Comparison of ENCODE assay signal across 9 mouse cellular contexts in genomic region chr5:121201739-121202138, GRCm38 (mm10). TPM values are rescaled to one million over a fixed set of nuclear protein-coding genes. Genes with fewer than 3 reads are reported as not detected.
DNase-seq lines count a peak whose midpoint lies in the region; ATAC-seq and TF ChIP-seq lines count a peak whose summit lies in the region.
"Had no signal": no experiment of that assay in that cellular context is flagged by ENCODE, and none has a peak within 500 bp of the region (broad histone marks: within the 10 kb centered on the region; RNA-seq: fewer than 3 reads in every experiment).

No protein-coding gene starts in this region.

- ATAC-seq in forebrain, postnatal 0 days = no peak
- ATAC-seq in forebrain, embryonic 16.5 days = no peak
- ATAC-seq in midbrain, postnatal 0 days (ENCODE audit: low FRiP score) = no peak
- no peak for ATAC-seq in midbrain, embryonic 15.5 days (replicated peaks)
- ATAC-seq in stomach, postnatal 0 days (ENCODE audit: low FRiP score, low TSS enrichment) = no peak

- no peak overlapping the region for H3K4me3 ChIP-seq in forebrain, postnatal 0 days (ENCODE audit: low read depth, low read length)
- H3K4me3 ChIP-seq in forebrain, embryonic 16.5 days (replicated peaks; ENCODE audit: low read length) = no peak overlapping the region
- H3K4me3 ChIP-seq in midbrain, postnatal 0 days (ENCODE audit: low read depth, low read length) = no peak overlapping the region
- H3K4me3 ChIP-seq in midbrain, embryonic 15.5 days = no peak overlapping the region
- H3K4me3 ChIP-seq in stomach, postnatal 0 days (ENCODE audit: low read depth, low read length) = no peak overlapping the region

- H3K27me3 ChIP-seq in forebrain, postnatal 0 days (ENCODE audit: insufficient read depth, low read length) = peaks cover 2% of the 10 kb centered on the region; the same call in 1 of the 2 replicates
- H3K27me3 ChIP-seq in forebrain, embryonic 16.5 days (replicated peaks; ENCODE audit: control insufficient read depth, insufficient read depth, low read length) = peaks cover 3% of the 10 kb centered on the region; the same call in 1 of the 2 replicates
- 0 out of 2 replicates have a peak, but pooled peaks cover 4% of the 10 kb centered on the region for H3K27me3 ChIP-seq in midbrain, postnatal 0 days (ENCODE audit: insufficient read depth, low read length)
- no peaks in the 10 kb centered on the region; the same call in 1 of the 2 replicates for H3K27me3 ChIP-seq in midbrain, embryonic 15.5 days (replicated peaks)
- no peaks in the 10 kb centered on the region for H3K27me3 ChIP-seq in stomach, postnatal 0 days (ENCODE audit: control insufficient read depth, insufficient read depth, low read length)

- DNase-seq in forebrain, postnatal 0 days = peak; percentile 58
- DNase-seq in midbrain, postnatal 0 days (ENCODE audit: low spot score) = peak; percentile 65
- DNase-seq in forelimb bud, embryonic 11.5 days (ENCODE audit: low read depth, low spot score) = peak; percentile 73
- DNase-seq in stomach, postnatal 0 days (ENCODE audit: low spot score) = no peak
- no peak for DNase-seq in ovary, postnatal 10 days (ENCODE audit: low spot score)
- no peak for DNase-seq in kidney, postnatal 10 days

- H3K9ac ChIP-seq in forebrain, postnatal 0 days = no peak overlapping the region
- no peak overlapping the region for H3K9ac ChIP-seq in forebrain, embryonic 16.5 days (replicated peaks; ENCODE audit: low read depth, low read length)
- no peak overlapping the region for H3K9ac ChIP-seq in midbrain, postnatal 0 days (replicated peaks; ENCODE audit: low read length, poor library complexity, severe bottlenecking)
- H3K9ac ChIP-seq in midbrain, embryonic 15.5 days = no peak overlapping the region
- no peak overlapping the region for H3K9ac ChIP-seq in stomach, postnatal 0 days (ENCODE audit: low read length)

- peaks cover 10% of the 10 kb centered on the region for H3K36me3 ChIP-seq in forebrain, postnatal 0 days (ENCODE audit: insufficient read depth)
- peaks cover 8% of the 10 kb centered on the region for H3K36me3 ChIP-seq in forebrain, embryonic 16.5 days (ENCODE audit: control insufficient read depth, insufficient read depth)
- H3K36me3 ChIP-seq in midbrain, postnatal 0 days (ENCODE audit: insufficient read depth, low read length) = peaks cover 9% of the 10 kb centered on the region
- peaks cover 11% of the 10 kb centered on the region for H3K36me3 ChIP-seq in midbrain, embryonic 15.5 days (replicated peaks)
- H3K36me3 ChIP-seq in stomach, postnatal 0 days (ENCODE audit: control insufficient read depth, insufficient read depth, low read length) = peaks cover 5% of the 10 kb centered on the region; the same call in 1 of the 2 replicates

- 46% methylated on average over 3 of the region's 3 CpGs for WGBS in forebrain, postnatal 0 days
- WGBS in forebrain, embryonic 16.5 days = 56% methylated on average over 3 of the region's 3 CpGs
- WGBS in midbrain, postnatal 0 days = 50% methylated on average over 3 of the region's 3 CpGs
- 57% methylated on average over 3 of the region's 3 CpGs for WGBS in midbrain, embryonic 15.5 days
- 40% methylated on average over 3 of the region's 3 CpGs for WGBS in stomach, postnatal 0 days

- 0 out of 2 replicates have a peak, but pooled peaks cover 2% of the 10 kb centered on the region for H3K4me1 ChIP-seq in forebrain, postnatal 0 days (ENCODE audit: insufficient read depth)
- H3K4me1 ChIP-seq in forebrain, embryonic 16.5 days (replicated peaks; ENCODE audit: control insufficient read depth, insufficient read depth, low read length) = peaks cover 17% of the 10 kb centered on the region
- no peaks in the 10 kb centered on the region for H3K4me1 ChIP-seq in midbrain, postnatal 0 days (ENCODE audit: insufficient read depth, low read length)
- peaks cover 23% of the 10 kb centered on the region for H3K4me1 ChIP-seq in midbrain, embryonic 15.5 days
- no peaks in the 10 kb centered on the region; the same call in 1 of the 2 replicates for H3K4me1 ChIP-seq in stomach, postnatal 0 days (replicated peaks; ENCODE audit: control insufficient read depth, insufficient read depth)

- H3K4me2 ChIP-seq in forebrain, postnatal 0 days (ENCODE audit: low read depth) = no peak overlapping the region
- H3K4me2 ChIP-seq in forebrain, embryonic 16.5 days (ENCODE audit: low read length) = no peak overlapping the region
- H3K4me2 ChIP-seq in midbrain, postnatal 0 days (ENCODE audit: low read depth, low read length, poor library complexity, severe bottlenecking) = no peak overlapping the region
- H3K4me2 ChIP-seq in midbrain, embryonic 15.5 days = no peak overlapping the region
- H3K4me2 ChIP-seq in stomach, postnatal 0 days (replicated peaks; ENCODE audit: low read depth) = no peak overlapping the region

- no peak overlapping the region for H3K27ac ChIP-seq in forebrain, postnatal 0 days (ENCODE audit: low read depth, low read length)
- no peak overlapping the region for H3K27ac ChIP-seq in forebrain, embryonic 16.5 days (ENCODE audit: low read length)
- H3K27ac ChIP-seq in midbrain, postnatal 0 days (ENCODE audit: low read depth, low read length) = no peak overlapping the region
- no peak overlapping the region for H3K27ac ChIP-seq in midbrain, embryonic 15.5 days
- no peak overlapping the region for H3K27ac ChIP-seq in stomach, postnatal 0 days (replicated peaks)
- H3K27ac ChIP-seq: macrophage had no signal

- peak; percentile 65 for TF ChIP-seq CTCF in forebrain, postnatal 0 days (IDR thresholded peaks at IDR 0.05; ENCODE audit: low read depth)
- TF ChIP-seq CTCF in midbrain, postnatal 0 days (IDR thresholded peaks at IDR 0.05) = peak; percentile 74
- peak; percentile 76 for TF ChIP-seq CTCF in stomach, postnatal 0 days (IDR thresholded peaks at IDR 0.05; ENCODE audit: low read depth)

- no peak for TF ChIP-seq EP300 in stomach, postnatal 0 days (optimal IDR thresholded peaks at IDR 0.05)

- no peaks in the 10 kb centered on the region for H3K9me3 ChIP-seq in forebrain, postnatal 0 days (ENCODE audit: low read length)
- H3K9me3 ChIP-seq in forebrain, embryonic 16.5 days (ENCODE audit: control insufficient read depth, low read length) = no peaks in the 10 kb centered on the region
- no peaks in the 10 kb centered on the region for H3K9me3 ChIP-seq in midbrain, postnatal 0 days (ENCODE audit: low read length)
- no peaks in the 10 kb centered on the region for H3K9me3 ChIP-seq in midbrain, embryonic 15.5 days
- H3K9me3 ChIP-seq in stomach, postnatal 0 days (ENCODE audit: control insufficient read depth, low read length) = no peaks in the 10 kb centered on the region

RNA-seq across cellular contexts. Expression of gene Rpl6, which starts 2.5 kb away (rescaled TPM):
- 672 and 863 TPM in 2 replicates for total RNA-seq in forebrain, postnatal 0 days (2014; rRNA removed)
- polyA plus RNA-seq in forebrain, postnatal 0 days (2015; fragmentation: Nextera tagmentation; extraction: Ambion mirVana) = 359 and 435 TPM in 2 replicates
- polyA plus RNA-seq in forebrain, embryonic 16.5 days (2015; fragmentation: Nextera tagmentation; extraction: Ambion mirVana) = 361 and 392 TPM in 2 replicates
- 463 and 476 TPM in 2 replicates for total RNA-seq in midbrain, postnatal 0 days (2014; rRNA removed)
- polyA plus RNA-seq in midbrain, postnatal 0 days (2015; fragmentation: Nextera tagmentation; extraction: Ambion mirVana) = 360 and 362 TPM in 2 replicates
- 336 and 343 TPM in 2 replicates for polyA plus RNA-seq in midbrain, embryonic 15.5 days (2015; fragmentation: Nextera tagmentation; extraction: Ambion mirVana)
- 453 and 464 TPM in 2 replicates for polyA plus RNA-seq in stomach, postnatal 0 days (2015; fragmentation: Nextera tagmentation; extraction: Ambion mirVana)

RNA-seq across cellular contexts. Expression of gene Ptpn11, which starts 10.5 kb away (rescaled TPM):
- total RNA-seq in forebrain, postnatal 0 days (2014; rRNA removed) = 49.1 and 60.9 TPM in 2 replicates
- 21.4 and 25.5 TPM in 2 replicates for polyA plus RNA-seq in forebrain, postnatal 0 days (2015; fragmentation: Nextera tagmentation; extraction: Ambion mirVana)
- polyA plus RNA-seq in forebrain, embryonic 16.5 days (2015; fragmentation: Nextera tagmentation; extraction: Ambion mirVana) = 22.5 and 23.8 TPM in 2 replicates
- total RNA-seq in midbrain, postnatal 0 days (2014; rRNA removed) = 53.9 and 54.4 TPM in 2 replicates
- polyA plus RNA-seq in midbrain, postnatal 0 days (2015; fragmentation: Nextera tagmentation; extraction: Ambion mirVana) = 23.1 and 24.8 TPM in 2 replicates
- 23.7 and 24.7 TPM in 2 replicates for polyA plus RNA-seq in midbrain, embryonic 15.5 days (2015; fragmentation: Nextera tagmentation; extraction: Ambion mirVana)
- polyA plus RNA-seq in stomach, postnatal 0 days (2015; fragmentation: Nextera tagmentation; extraction: Ambion mirVana) = 11.8 and 15.0 TPM in 2 replicates

RNA-seq across cellular contexts. Expression of gene Hectd4, which starts 18.3 kb away (rescaled TPM):
- total RNA-seq in forebrain, postnatal 0 days (2014; rRNA removed) = 75.6 and 107 TPM in 2 replicates
- polyA plus RNA-seq in forebrain, postnatal 0 days (2015; fragmentation: Nextera tagmentation; extraction: Ambion mirVana) = 8.3 and 14.0 TPM in 2 replicates
- polyA plus RNA-seq in forebrain, embryonic 16.5 days (2015; fragmentation: Nextera tagmentation; extraction: Ambion mirVana) = 18.2 and 20.1 TPM in 2 replicates
- total RNA-seq in midbrain, postnatal 0 days (2014; rRNA removed) = 141 and 153 TPM in 2 replicates
- 16.4 and 17.9 TPM in 2 replicates for polyA plus RNA-seq in midbrain, postnatal 0 days (2015; fragmentation: Nextera tagmentation; extraction: Ambion mirVana)
- 26.5 and 27.5 TPM in 2 replicates for polyA plus RNA-seq in midbrain, embryonic 15.5 days (2015; fragmentation: Nextera tagmentation; extraction: Ambion mirVana)
- 1.7 TPM in 2 replicates for polyA plus RNA-seq in stomach, postnatal 0 days (2015; fragmentation: Nextera tagmentation; extraction: Ambion mirVana)

Comparison
In these comparisons a context has a peak if more than half of its experiments do, and no peak if none do; other contexts are left out.
1. DNase-seq: peak in forebrain, postnatal 0 days (single experiment), midbrain, postnatal 0 days (single experiment) and forelimb bud, embryonic 11.5 days (single experiment); none in stomach, postnatal 0 days (single experiment), ovary, postnatal 10 days (single experiment) and kidney, postnatal 10 days (single experiment).
2. Peak in every context shown above with its lines, with median percentiles within 50 percentile points of each other: CTCF ChIP-seq.